Mouse (Mus musculus): Measurements from ENCODE around the gene Gm281.
"Not testable (repeated sequence)": the region's sequence is repeated elsewhere in the genome, so short reads cannot be mapped to it uniquely, and the experiment has no call there.

Gene Gm281

GRCm38 (mm10) chr14:13914387-13915082 is at the start of gene Gm281:
Gene Gm281 (minus strand): TSS chr14:13914478.
- CTCF ChIA-PET = no interaction called here

GRCm38 (mm10) chr14:13963527-13963926 is 49.2 kb upstream of the Gm281 start:
- CTCF ChIA-PET = no interaction called here

- CTCF ChIA-PET = no interaction called here
These were observed 48.2 kb upstream of the Gm281 start for GRCm38 (mm10) chr14:13962476-13962875.

- CTCF ChIA-PET = no interaction called here
These were observed 47.3 kb upstream of the Gm281 start, which contains the start of the genes Atxn7 and Thoc7 for GRCm38 (mm10) chr14:13961401-13962112. Gene Atxn7 (plus strand): TSS chr14:13961440. Gene Thoc7 (minus strand): TSS chr14:13961852.

- CTCF ChIA-PET = interaction anchor here (0.6 kb wide), 2 partner anchors 35 to 37 kb away, joined by 5 to 6 read pairs; no protein-coding TSS in a partner anchor
These were observed 46.4 kb upstream of the Gm281 start for GRCm38 (mm10) chr14:13960482-13961325.

GRCm38 (mm10) chr14:13960079-13960478 is 45.8 kb upstream of the Gm281 start:
- CTCF ChIA-PET = interaction anchor here (0.6 kb wide), 2 partner anchors 35 to 38 kb away, joined by 5 to 6 read pairs; no protein-coding TSS in a partner anchor

- CTCF ChIA-PET = not testable (repeated sequence)
These were observed 37.9 kb upstream of the Gm281 start for GRCm38 (mm10) chr14:13952151-13952550.

- CTCF ChIA-PET = no interaction called here
These were observed 36.1 kb upstream of the Gm281 start for GRCm38 (mm10) chr14:13950401-13950800.

- CTCF ChIA-PET = no interaction called here
These were observed 34.1 kb upstream of the Gm281 start for GRCm38 (mm10) chr14:13948345-13948744.

- CTCF ChIA-PET = no interaction called here
These were observed 30.4 kb upstream of the Gm281 start for GRCm38 (mm10) chr14:13944686-13945085.

- CTCF ChIA-PET = no interaction called here
These were observed 19.7 kb upstream of the Gm281 start for GRCm38 (mm10) chr14:13934052-13934371.

- CTCF ChIA-PET = no interaction called here
These were observed 19.2 kb upstream of the Gm281 start for GRCm38 (mm10) chr14:13933290-13934051.

GRCm38 (mm10) chr14:13917630-13918029 is 3.4 kb upstream of the Gm281 start:
- CTCF ChIA-PET = no interaction called here

- CTCF ChIA-PET = no interaction called here
These were observed 2.9 kb upstream of the Gm281 start for GRCm38 (mm10) chr14:13917208-13917607.

GRCm38 (mm10) chr14:13915207-13915606 is 929 bp upstream of the Gm281 start:
- CTCF ChIA-PET = no interaction called here

- CTCF ChIA-PET = no interaction called here
These were observed 4.1 kb downstream of the Gm281 start for GRCm38 (mm10) chr14:13910148-13910547.

GRCm38 (mm10) chr14:13907145-13907544 is 7.1 kb downstream of the Gm281 start:
- CTCF ChIA-PET = no interaction called here

- CTCF ChIA-PET = no interaction called here
These were observed 7.8 kb downstream of the Gm281 start for GRCm38 (mm10) chr14:13906461-13906860.

GRCm38 (mm10) chr14:13901611-13902067 is 12.6 kb downstream of the Gm281 start:
- CTCF ChIA-PET = no interaction called here

GRCm38 (mm10) chr14:13895198-13895597 is 19.1 kb downstream of the Gm281 start:
- CTCF ChIA-PET = no interaction called here

- CTCF ChIA-PET = no interaction called here
These were observed 20.5 kb downstream of the Gm281 start for GRCm38 (mm10) chr14:13893748-13894147.

- CTCF ChIA-PET = no interaction called here
These were observed 52.9 kb downstream of the Gm281 start for GRCm38 (mm10) chr14:13861416-13861815.

All from spleen, embryonic (tissue).